Mouse (Mus musculus) myocyte (in vitro differentiated cells): Measurements from ENCODE around the gene Gm42669. TPM values are rescaled to one million over a fixed set of nuclear protein-coding genes. Genes with fewer than 3 reads are reported as not detected.

Experiments used
- H3K27me3 ChIP-seq: one replicate; pipeline ENCODE4 v1.6.1; 2011; ENCODE audit not compliant: control insufficient read depth, insufficient read depth, insufficient read length
- H3K36me3 ChIP-seq: one replicate; pipeline ENCODE4 v1.6.1; 2011; ENCODE audit not compliant: control insufficient read depth, insufficient read depth
- H3K4me2 ChIP-seq: one replicate; pipeline ENCODE4 v1.6.1; 2011; ENCODE audit warnings: low read depth, control low read depth
- H3K4me3 ChIP-seq: one replicate; pipeline ENCODE4 v1.5.1; 2011; ENCODE audit warnings: mild to moderate bottlenecking, control low read depth, moderate library complexity
- H3K79me2 ChIP-seq: one replicate; pipeline ENCODE4 v1.6.1; 2011; ENCODE audit not compliant: control insufficient read depth, insufficient read depth
- H3ac ChIP-seq: one replicate; pipeline ENCODE4 v1.6.1; 2011; ENCODE audit not compliant: control insufficient read depth, insufficient read length
- CEBPB ChIP-seq: IDR thresholded peaks from 2 replicates; pipeline ENCODE4 v1.6.1; 2011; ENCODE audit warnings: mild to moderate bottlenecking, moderate library complexity; ENCODE audit not compliant: poor library complexity, insufficient read depth, severe bottlenecking
- E2F4 ChIP-seq: IDR thresholded peaks from one replicate; pipeline ENCODE4 v1.6.1; 2011; ENCODE audit warnings: mild to moderate bottlenecking, control low read depth, moderate library complexity; ENCODE audit not compliant: insufficient read depth
- MAX ChIP-seq: IDR thresholded peaks from one replicate; pipeline ENCODE4 v1.6.1; 2011; ENCODE audit warnings: low read depth, mild to moderate bottlenecking, control low read depth
- MYOD1 ChIP-seq, 3 experiments: IDR thresholded peaks; one replicate each; pipeline ENCODE4 v1.6.1; 2011; ENCODE audit warnings: control low read depth in 2 of 3, low read depth in 2 of 3, mild to moderate bottlenecking in 2 of 3, moderate library complexity in 1 of 3; ENCODE audit not compliant: insufficient read length in 2 of 3, control insufficient read depth in 1 of 3
- MYOG ChIP-seq, 3 experiments: IDR thresholded peaks; one replicate each; pipeline ENCODE4 v1.6.1; 2011; ENCODE audit warnings: control low read depth in 2 of 3, low read depth in 2 of 3, mild to moderate bottlenecking in 2 of 3; ENCODE audit not compliant: insufficient read length in 2 of 3, control insufficient read depth in 1 of 3, insufficient read depth in 1 of 3
- POLR2A ChIP-seq: IDR thresholded peaks from one replicate; pipeline ENCODE4 v1.6.1; 2011; ENCODE audit warnings: low read depth, mild to moderate bottlenecking, control low read depth, moderate library complexity; ENCODE audit not compliant: insufficient read length
- POLR2AphosphoS2 ChIP-seq: IDR thresholded peaks from one replicate; pipeline ENCODE4 v1.6.1; 2011; ENCODE audit warnings: low read depth, control low read depth; ENCODE audit not compliant: insufficient read length
- REST ChIP-seq: IDR thresholded peaks from one replicate; pipeline ENCODE4 v1.6.1; 2011; ENCODE audit warnings: mild to moderate bottlenecking, control low read depth, moderate library complexity; ENCODE audit not compliant: insufficient read depth, insufficient read length
- SRF ChIP-seq: IDR thresholded peaks from one replicate; pipeline ENCODE4 v1.6.1; 2011; ENCODE audit warnings: low read depth; ENCODE audit not compliant: control insufficient read depth, insufficient read length
- TCF12 ChIP-seq: IDR thresholded peaks from one replicate; pipeline ENCODE4 v1.6.1; 2011; ENCODE audit warnings: mild to moderate bottlenecking, control low read depth; ENCODE audit not compliant: poor library complexity, insufficient read depth, severe bottlenecking
- TCF3 ChIP-seq: IDR thresholded peaks from one replicate; pipeline ENCODE4 v1.6.1; 2011; ENCODE audit warnings: low read depth, control low read depth; ENCODE audit not compliant: insufficient read length
- USF1 ChIP-seq: IDR thresholded peaks from one replicate; pipeline ENCODE4 v1.6.1; 2011; ENCODE audit warnings: low read depth, mild to moderate bottlenecking, control low read depth, moderate library complexity
- polyA plus RNA-seq: library from polyadenylated mRNA; unstranded; fragments of >200 nt; fragmentation: generic; extraction: Trizol; gene quantifications from one replicate; pipeline ENCODE4 v1.2.1, GENCODE M21; 2012; ENCODE audit warnings: missing spikeins

Gm42669 gene
- polyA plus RNA-seq, 1 experiment = 0.02 TPM

- Histone ChIP-seq H3K27me3 (no peaks in the 10 kb centered on the region), H3K79me2 (no peaks in the 10 kb centered on the region), H3ac (no peak overlapping the region), H3K36me3 (no peaks in the 10 kb centered on the region), H3K4me2 (peak overlapping the region; percentile 53), H3K4me3 (no peak overlapping the region)
- TF ChIP-seq POLR2AphosphoS2 = no peak
- no peak for TF ChIP-seq SRF
- no peak for TF ChIP-seq POLR2A
- TF ChIP-seq MAX = no peak
- no peak for TF ChIP-seq CEBPB
- TF ChIP-seq TCF12 = no peak
- TF ChIP-seq MYOG (IDR thresholded peaks at IDR 0.05; ENCODE audit: control insufficient read depth in 1 of 3, insufficient read depth in 1 of 3, insufficient read length in 2 of 3, low read depth in 2 of 3) = peak in 2 of 3 experiments; percentile 56 to 57
- no peak for TF ChIP-seq TCF3
- peak in 2 of 3 experiments; percentile 48 to 57 for TF ChIP-seq MYOD1 (IDR thresholded peaks at IDR 0.05; ENCODE audit: control insufficient read depth in 1 of 3, insufficient read length in 2 of 3, low read depth in 2 of 3)
These were observed 36.7 kb upstream of the Gm42669 start for GRCm38 (mm10) chr5:107470600-107471329.

DNA sequence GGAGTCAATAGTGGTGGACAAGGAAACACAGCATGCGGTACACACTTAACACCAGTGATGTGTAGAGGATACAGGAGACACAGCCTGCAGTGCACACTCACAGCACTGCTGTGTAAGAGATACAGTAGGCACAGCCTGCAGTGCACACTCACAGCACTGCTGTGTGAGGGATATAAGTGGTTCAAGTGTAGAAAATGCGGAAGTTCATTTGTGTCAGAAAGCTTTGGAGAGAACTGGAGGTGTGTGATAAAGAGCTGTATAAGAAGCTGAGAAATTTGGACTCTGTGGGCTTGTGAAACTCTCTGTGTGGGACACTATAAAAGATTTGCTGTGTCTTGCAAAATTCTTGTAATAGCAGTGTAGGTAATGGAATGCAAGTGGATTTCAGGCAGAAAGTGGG lies 27.2 kb upstream of the Gm42669 start:
- TF ChIP-seq POLR2A (no peak), POLR2AphosphoS2 (no peak), TCF12 (no peak), TCF3 (no peak), MYOD1 (IDR thresholded peaks at IDR 0.05; ENCODE audit: control insufficient read depth in 1 of 3, insufficient read length in 2 of 3, low read depth in 2 of 3) (no peak), MYOG (IDR thresholded peaks at IDR 0.05; ENCODE audit: control insufficient read depth in 1 of 3, insufficient read depth in 1 of 3, insufficient read length in 2 of 3, low read depth in 2 of 3) (no peak), MAX (no peak), REST (no peak), SRF (no peak), USF1 (no peak)
- H3K4me2 ChIP-seq = no peak overlapping the region
- H3K79me2 ChIP-seq = no peaks in the 10 kb centered on the region
- no peaks in the 10 kb centered on the region for H3K27me3 ChIP-seq
- no peak overlapping the region for H3ac ChIP-seq
- no peak overlapping the region for H3K4me3 ChIP-seq
- H3K36me3 ChIP-seq = no peaks in the 10 kb centered on the region

DNA sequence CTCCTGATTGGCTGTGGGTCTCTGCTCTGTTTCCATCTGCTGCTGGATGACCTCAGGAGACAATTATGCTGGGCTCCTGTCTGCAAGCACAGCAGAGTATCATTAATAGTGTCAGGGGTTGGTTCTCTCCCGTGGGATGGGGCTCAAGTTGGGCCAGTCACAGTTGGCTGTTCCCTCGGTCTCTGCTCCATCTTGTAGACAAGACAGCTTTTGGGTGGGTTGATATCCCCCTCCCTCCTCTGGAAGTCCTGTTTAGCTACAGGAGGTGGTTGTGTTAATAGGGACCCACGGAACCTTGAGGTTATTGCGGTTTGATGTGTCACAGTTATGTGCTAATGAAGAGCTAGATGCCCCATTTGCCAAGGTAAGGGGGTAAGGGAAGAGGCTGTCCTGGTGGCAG lies 18.4 kb upstream of the Gm42669 start:
- H3K36me3 ChIP-seq = no peaks in the 10 kb centered on the region
- no peak overlapping the region for H3K4me2 ChIP-seq
- no peaks in the 10 kb centered on the region for H3K27me3 ChIP-seq
- TF ChIP-seq REST = no peak
- TF ChIP-seq TCF3 = no peak
- no peak for TF ChIP-seq MYOG (IDR thresholded peaks at IDR 0.05; ENCODE audit: control insufficient read depth in 1 of 3, insufficient read depth in 1 of 3, insufficient read length in 2 of 3, low read depth in 2 of 3)
- no peak for TF ChIP-seq E2F4
- TF ChIP-seq POLR2A = no peak
- TF ChIP-seq POLR2AphosphoS2 = no peak
- TF ChIP-seq MAX = no peak
- no peak for TF ChIP-seq SRF
- TF ChIP-seq CEBPB = no peak
- TF ChIP-seq USF1 = no peak
- TF ChIP-seq MYOD1 (IDR thresholded peaks at IDR 0.05; ENCODE audit: control insufficient read depth in 1 of 3, insufficient read length in 2 of 3, low read depth in 2 of 3) = no peak
- TF ChIP-seq TCF12 = no peak
- H3ac ChIP-seq = no peak overlapping the region
- H3K79me2 ChIP-seq = no peaks in the 10 kb centered on the region
- no peak overlapping the region for H3K4me3 ChIP-seq

DNA sequence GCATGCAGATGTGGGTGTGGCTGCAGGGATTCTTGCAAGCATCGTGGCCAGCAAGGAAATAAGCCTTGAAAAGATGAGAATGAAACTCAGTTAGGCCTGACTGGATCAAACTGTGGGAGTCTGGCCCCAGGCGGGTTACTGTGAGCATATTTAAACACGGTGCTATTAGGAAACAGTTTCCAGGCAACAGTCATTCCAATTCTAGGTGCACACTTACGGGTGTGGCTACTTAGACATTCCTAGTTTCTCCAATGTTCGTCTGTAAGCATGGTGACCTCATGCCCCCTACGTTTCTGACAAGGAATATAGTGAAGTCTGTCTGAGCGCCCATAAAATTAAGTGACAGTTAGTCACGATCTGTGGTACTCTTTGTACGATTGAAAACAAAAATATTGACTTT lies 16.4 kb upstream of the Gm42669 start:
- H3K36me3 ChIP-seq = no peaks in the 10 kb centered on the region
- H3K4me3 ChIP-seq = no peak overlapping the region
- no peaks in the 10 kb centered on the region for H3K27me3 ChIP-seq
- TF ChIP-seq E2F4 (no peak), USF1 (no peak), CEBPB (no peak), POLR2AphosphoS2 (no peak), MYOG (IDR thresholded peaks at IDR 0.05; ENCODE audit: control insufficient read depth in 1 of 3, insufficient read depth in 1 of 3, insufficient read length in 2 of 3, low read depth in 2 of 3) (no peak), MAX (no peak), POLR2A (no peak), TCF12 (no peak), MYOD1 (IDR thresholded peaks at IDR 0.05; ENCODE audit: control insufficient read depth in 1 of 3, insufficient read length in 2 of 3, low read depth in 2 of 3) (no peak), REST (no peak), TCF3 (no peak), SRF (no peak)
- no peaks in the 10 kb centered on the region for H3K79me2 ChIP-seq
- no peak overlapping the region for H3ac ChIP-seq
- H3K4me2 ChIP-seq = no peak overlapping the region
